Mouse (Mus musculus): ENCODE measurements around the gene Pde8a. TPM values are rescaled to one million over a fixed set of nuclear protein-coding genes. Genes with fewer than 3 reads are reported as not detected.

The Pde8a gene
- polyA plus RNA-seq (2015; fragmentation: Nextera tagmentation; extraction: Ambion mirVana) = 2.8 and 2.9 TPM in 2 replicates

DNA sequence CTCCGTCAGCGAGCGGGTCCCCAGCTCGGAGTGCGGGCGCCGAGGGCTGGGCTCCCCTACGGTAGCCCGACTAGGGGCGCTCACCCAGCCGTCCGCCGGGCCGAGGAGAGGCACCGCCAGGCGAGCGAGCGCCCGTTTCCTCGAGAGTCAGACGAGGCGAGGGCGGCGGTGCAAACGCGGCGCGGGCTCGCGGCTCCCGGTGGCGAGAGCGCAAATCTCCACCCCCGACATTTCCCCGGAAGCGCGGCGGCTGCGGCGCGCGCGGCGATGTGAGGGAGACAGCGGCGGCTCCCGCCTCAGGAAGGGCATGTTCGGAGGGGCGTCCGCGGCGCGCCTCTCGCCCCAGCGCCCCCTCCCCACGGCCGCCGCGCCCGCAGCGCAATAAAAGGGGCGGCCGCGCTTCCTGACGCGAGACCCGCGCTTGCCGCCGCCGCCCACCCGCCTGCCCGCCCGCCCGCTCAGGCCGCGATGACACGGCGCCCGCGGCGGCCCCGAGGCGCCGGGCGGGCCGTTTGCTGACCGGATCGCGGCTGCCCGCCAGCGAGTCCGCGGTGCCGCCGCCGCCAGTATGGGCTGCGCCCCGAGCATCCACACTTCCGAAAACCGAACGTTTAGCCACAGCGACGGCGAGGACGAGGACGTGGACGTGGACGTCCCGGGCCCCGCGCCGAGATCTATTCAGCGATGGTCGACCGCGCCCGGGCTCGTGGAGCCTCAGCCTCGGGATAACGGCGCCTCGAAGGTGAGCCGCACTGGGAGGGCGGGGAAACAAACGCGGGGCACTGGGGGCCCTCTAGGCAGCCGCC lies at the start of gene Pde8a:
Pde8a (plus strand) TSS at position 250 of the 806 bp plus-strand sequence.
- H3K4me1 ChIP-seq = peaks cover 26% of the 10 kb centered on the region
- H3K9me3 ChIP-seq = no peaks in the 10 kb centered on the region
- peak within 1 kb of the TSS; percentile 81 for H3K9ac ChIP-seq
- no peak for ATAC-seq (ENCODE audit: extremely low read depth, insufficient number of reproducible peaks, low FRiP score, low TSS enrichment)
- H3K27ac ChIP-seq (replicated peaks) = peak within 1 kb of the TSS; percentile 73
- H3K4me2 ChIP-seq = peak within 1 kb of the TSS; percentile 83
- WGBS = under 1% methylated on average over 98 of the region's 128 CpGs
- H3K27me3 ChIP-seq (replicated peaks) = peaks cover 57% of the 10 kb centered on the region
- peak within 1 kb of the TSS; percentile 67 for H3K4me3 ChIP-seq
- H3K36me3 ChIP-seq = no peaks in the 10 kb centered on the region

GRCm38 (mm10) chr7:81164411-81164810 lies 49.0 kb upstream of the Pde8a start:
- no peak for ATAC-seq (ENCODE audit: extremely low read depth, insufficient number of reproducible peaks, low FRiP score, low TSS enrichment)
- WGBS = 59% methylated on average over 7 of the region's 7 CpGs

DNA sequence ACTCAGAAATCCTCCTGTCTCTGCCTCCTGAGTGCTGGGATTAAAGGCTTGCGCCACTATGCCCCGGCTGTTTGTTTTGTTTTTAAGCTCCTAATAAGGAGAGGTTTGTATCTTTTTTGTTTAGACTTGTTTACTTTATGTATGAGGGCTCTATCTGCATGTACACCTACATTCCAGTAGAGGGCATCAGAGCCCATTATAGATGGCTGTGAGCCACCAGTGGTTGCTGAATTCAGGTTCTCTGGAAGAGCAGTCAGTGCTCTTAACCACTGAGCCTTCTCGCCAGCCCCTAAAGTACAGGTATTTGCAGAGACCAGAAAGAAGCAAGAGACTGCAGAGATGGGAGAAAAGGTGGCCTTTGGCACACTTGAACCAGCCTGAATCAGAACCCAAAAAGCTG lies 46.3 kb upstream of the Pde8a start:
- no peak overlapping the region for H3K27ac ChIP-seq (replicated peaks)
- no peak for ATAC-seq (ENCODE audit: extremely low read depth, insufficient number of reproducible peaks, low FRiP score, low TSS enrichment)
- no peak overlapping the region for H3K9ac ChIP-seq
- H3K27me3 ChIP-seq (replicated peaks) = peaks cover 9% of the 10 kb centered on the region
- no peak overlapping the region for H3K4me2 ChIP-seq
- H3K4me1 ChIP-seq = no peaks in the 10 kb centered on the region
- 28% methylated on average over 3 of the region's 3 CpGs for WGBS
- H3K36me3 ChIP-seq = no peaks in the 10 kb centered on the region
- H3K9me3 ChIP-seq = no peaks in the 10 kb centered on the region
- no peak overlapping the region for H3K4me3 ChIP-seq

More at GRCm38 (mm10) chr7:81164411-81164810, 49.0 kb upstream of the Pde8a start:
- no peaks in the 10 kb centered on the region for H3K36me3 ChIP-seq
- H3K4me1 ChIP-seq = no peaks in the 10 kb centered on the region
- peaks cover 9% of the 10 kb centered on the region for H3K27me3 ChIP-seq (replicated peaks)
- H3K9me3 ChIP-seq = no peaks in the 10 kb centered on the region
- no peak overlapping the region for H3K27ac ChIP-seq (replicated peaks)
- H3K4me2 ChIP-seq = no peak overlapping the region
- H3K9ac ChIP-seq = no peak overlapping the region
- no peak overlapping the region for H3K4me3 ChIP-seq

GRCm38 (mm10) chr7:81169351-81169750 lies 44.0 kb upstream of the Pde8a start:
- Histone ChIP-seq H3K9me3 (peaks cover 4% of the 10 kb centered on the region; the same call in 1 of the 2 replicates), H3K9ac (no peak overlapping the region), H3K27me3 (replicated peaks) (peaks cover 9% of the 10 kb centered on the region), H3K4me1 (no peaks in the 10 kb centered on the region), H3K36me3 (no peaks in the 10 kb centered on the region), H3K27ac (replicated peaks) (no peak overlapping the region), H3K4me3 (no peak overlapping the region), H3K4me2 (no peak overlapping the region)
- ATAC-seq (ENCODE audit: extremely low read depth, insufficient number of reproducible peaks, low FRiP score, low TSS enrichment) = no peak
- WGBS = 55% methylated on average over 7 of the region's 7 CpGs

- 84% methylated on average over 2 of the region's 2 CpGs for WGBS
- Histone ChIP-seq H3K36me3 (no peaks in the 10 kb centered on the region), H3K4me1 (no peaks in the 10 kb centered on the region), H3K9ac (no peak overlapping the region), H3K4me3 (no peak overlapping the region), H3K9me3 (peaks cover 4% of the 10 kb centered on the region; the same call in 1 of the 2 replicates), H3K27me3 (replicated peaks) (peaks cover 3% of the 10 kb centered on the region; the same call in 1 of the 2 replicates), H3K27ac (replicated peaks) (no peak overlapping the region), H3K4me2 (no peak overlapping the region)
- no peak for ATAC-seq (ENCODE audit: extremely low read depth, insufficient number of reproducible peaks, low FRiP score, low TSS enrichment)
Observed at GRCm38 (mm10) chr7:81173931-81174330, 39.5 kb upstream of the Pde8a start.

GRCm38 (mm10) chr7:81174654-81175053 lies 38.7 kb upstream of the Pde8a start:
- 51% methylated on average over 5 of the region's 5 CpGs for WGBS
- no peak for ATAC-seq (ENCODE audit: extremely low read depth, insufficient number of reproducible peaks, low FRiP score, low TSS enrichment)
- Histone ChIP-seq H3K9me3 (peaks cover 4% of the 10 kb centered on the region; the same call in 1 of the 2 replicates), H3K27ac (replicated peaks) (no peak overlapping the region), H3K27me3 (replicated peaks) (no peaks in the 10 kb centered on the region), H3K4me1 (no peaks in the 10 kb centered on the region), H3K36me3 (no peaks in the 10 kb centered on the region), H3K9ac (no peak overlapping the region), H3K4me2 (no peak overlapping the region), H3K4me3 (no peak overlapping the region)

- no peak overlapping the region for H3K9ac ChIP-seq
- no peak for ATAC-seq (ENCODE audit: extremely low read depth, insufficient number of reproducible peaks, low FRiP score, low TSS enrichment)
- no peaks in the 10 kb centered on the region for H3K27me3 ChIP-seq (replicated peaks)
- H3K4me3 ChIP-seq = no peak overlapping the region
- peaks cover 4% of the 10 kb centered on the region; the same call in 1 of the 2 replicates for H3K9me3 ChIP-seq
- H3K36me3 ChIP-seq = no peaks in the 10 kb centered on the region
- no peak overlapping the region for H3K4me2 ChIP-seq
- 67% methylated on average over 5 of the region's 5 CpGs for WGBS
- no peak overlapping the region for H3K27ac ChIP-seq (replicated peaks)
- no peaks in the 10 kb centered on the region for H3K4me1 ChIP-seq
Observed at GRCm38 (mm10) chr7:81176187-81176769, 37.1 kb upstream of the Pde8a start.

DNA sequence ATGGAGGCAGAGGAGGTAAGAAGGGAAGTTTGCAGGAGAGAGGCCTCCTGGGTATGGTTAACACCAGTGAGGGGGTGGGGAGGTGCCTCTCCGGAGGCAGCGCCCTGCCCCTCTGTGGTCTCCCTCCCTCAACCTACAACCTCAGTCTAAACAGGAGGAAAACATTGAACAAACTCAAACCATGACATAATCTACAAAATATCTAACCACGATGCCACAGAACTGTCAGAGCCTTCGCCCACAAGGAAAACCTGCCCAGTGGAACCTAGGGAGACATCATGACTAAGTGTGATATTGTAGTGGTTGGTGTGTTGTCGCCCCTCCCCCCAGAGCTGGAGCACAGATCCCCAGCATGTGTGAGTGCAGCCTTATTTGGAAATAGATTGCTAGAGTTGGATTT lies 33.9 kb upstream of the Pde8a start:
- no peak overlapping the region for H3K4me2 ChIP-seq
- H3K4me1 ChIP-seq = no peaks in the 10 kb centered on the region
- WGBS = 54% methylated on average over 5 of the region's 5 CpGs
- H3K9me3 ChIP-seq = no peaks in the 10 kb centered on the region; the same call in 1 of the 2 replicates
- H3K27me3 ChIP-seq (replicated peaks) = no peaks in the 10 kb centered on the region
- H3K36me3 ChIP-seq = no peaks in the 10 kb centered on the region
- H3K9ac ChIP-seq = no peak overlapping the region
- no peak for ATAC-seq (ENCODE audit: extremely low read depth, insufficient number of reproducible peaks, low FRiP score, low TSS enrichment)
- H3K27ac ChIP-seq (replicated peaks) = no peak overlapping the region
- H3K4me3 ChIP-seq = no peak overlapping the region

- no peak for ATAC-seq (ENCODE audit: extremely low read depth, insufficient number of reproducible peaks, low FRiP score, low TSS enrichment)
- Histone ChIP-seq H3K4me3 (no peak overlapping the region), H3K9me3 (no peaks in the 10 kb centered on the region; the same call in 1 of the 2 replicates), H3K36me3 (no peaks in the 10 kb centered on the region), H3K9ac (no peak overlapping the region), H3K4me1 (no peaks in the 10 kb centered on the region), H3K4me2 (no peak overlapping the region), H3K27me3 (replicated peaks) (no peaks in the 10 kb centered on the region), H3K27ac (replicated peaks) (no peak overlapping the region)
- WGBS = 77% methylated on average over 10 of the region's 10 CpGs
Observed at GRCm38 (mm10) chr7:81182492-81183175, 30.8 kb upstream of the Pde8a start.

DNA sequence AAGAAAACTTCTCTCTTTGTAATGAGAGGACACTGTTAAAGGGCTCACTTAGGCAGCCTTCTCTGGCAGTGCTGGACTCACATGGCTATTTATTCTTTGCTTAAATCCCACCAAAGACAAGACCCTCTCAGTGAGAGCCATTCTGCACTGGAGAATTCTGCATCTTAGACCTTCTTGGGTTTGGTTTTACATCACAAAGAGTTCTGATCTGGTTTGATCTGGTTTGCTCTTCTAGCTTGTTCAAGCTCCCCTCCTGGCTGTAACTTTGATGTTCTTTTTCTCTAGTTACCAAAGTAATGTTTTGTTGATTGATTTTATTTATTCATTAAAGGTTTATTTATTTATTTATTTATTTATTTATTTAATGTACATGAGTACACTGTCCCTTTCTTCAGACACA lies 30.2 kb upstream of the Pde8a start:
- Histone ChIP-seq H3K36me3 (no peaks in the 10 kb centered on the region), H3K4me3 (no peak overlapping the region), H3K4me2 (no peak overlapping the region), H3K4me1 (no peaks in the 10 kb centered on the region), H3K27ac (replicated peaks) (no peak overlapping the region), H3K27me3 (replicated peaks) (no peaks in the 10 kb centered on the region), H3K9ac (no peak overlapping the region), H3K9me3 (no peaks in the 10 kb centered on the region; the same call in 1 of the 2 replicates)
- ATAC-seq (ENCODE audit: extremely low read depth, insufficient number of reproducible peaks, low FRiP score, low TSS enrichment) = no peak

GRCm38 (mm10) chr7:81184136-81184535 lies 29.3 kb upstream of the Pde8a start:
- no peaks in the 10 kb centered on the region; the same call in 1 of the 2 replicates for H3K9me3 ChIP-seq
- no peaks in the 10 kb centered on the region for H3K4me1 ChIP-seq
- H3K4me3 ChIP-seq = no peak overlapping the region
- WGBS = 79% methylated on average over 2 of the region's 2 CpGs
- H3K27me3 ChIP-seq (replicated peaks) = no peaks in the 10 kb centered on the region
- no peak overlapping the region for H3K9ac ChIP-seq
- ATAC-seq (ENCODE audit: extremely low read depth, insufficient number of reproducible peaks, low FRiP score, low TSS enrichment) = no peak
- no peaks in the 10 kb centered on the region for H3K36me3 ChIP-seq
- H3K4me2 ChIP-seq = no peak overlapping the region
- no peak overlapping the region for H3K27ac ChIP-seq (replicated peaks)
